Mouse (Mus musculus): ENCODE measurements around the gene Olfr1325. TPM values are rescaled to one million over a fixed set of nuclear protein-coding genes. Genes with fewer than 3 reads are reported as not detected.
"Not testable (repeated sequence)": the region's sequence is repeated elsewhere in the genome, so short reads cannot be mapped to it uniquely, and the experiment has no call there.

The Olfr1325 gene
- not detected for total RNA-seq (2022)

GRCm38 (mm10) chrX:74592379-74592778, at the start of gene Olfr1325:
Olfr1325 (plus strand) TSS chrX:74592679.
- DNase-seq (ENCODE audit: low spot score in 2 of 2) = no peak

GRCm38 (mm10) chrX:74574788-74575187, 17.7 kb upstream of the Olfr1325 start, which contains the start of gene Olfr1326-ps1:
Olfr1326-ps1 (minus strand) TSS chrX:74574888.
- DNase-seq (ENCODE audit: low spot score in 2 of 2) = no peak

- DNase-seq (ENCODE audit: low spot score in 2 of 2) = peak; percentile 1 to 25
Measured at GRCm38 (mm10) chrX:74645466-74646323, 53.2 kb downstream of the Olfr1325 start, which contains the start of gene Gm5640. Gm5640 (minus strand) TSS chrX:74645635.

DNA sequence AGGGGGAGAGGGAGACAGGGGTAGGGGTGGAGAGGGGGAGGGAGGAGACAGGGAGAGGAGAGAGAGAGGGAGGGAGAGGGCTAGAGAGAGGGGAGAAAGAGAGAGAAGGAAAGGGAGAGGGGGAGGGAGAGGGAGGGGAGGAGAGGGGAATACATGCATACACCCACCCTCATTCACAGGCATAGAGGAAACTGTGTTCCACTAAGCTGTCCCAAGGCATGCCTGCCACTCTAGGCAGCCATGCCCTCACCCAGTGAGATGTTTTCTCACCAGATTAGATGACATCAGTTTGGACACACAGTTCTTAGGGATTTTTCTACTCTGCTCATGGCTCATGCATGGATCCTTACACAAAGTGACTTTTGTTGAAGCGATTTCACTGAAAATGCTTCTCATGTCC, 53.9 kb downstream of the Olfr1325 start:
- not testable (repeated sequence) for DNase-seq (ENCODE audit: low spot score in 2 of 2)

Other genes with a start within 250 kb of the Olfr1325 start
- gene Lage3, start 239.1 kb upstream of the Olfr1325 start, total RNA-seq (2022) = 10 to 100 TPM; 22.3 to 28.7 (median 25.7) TPM
- gene Ubl4a, start 219.5 kb upstream of the Olfr1325 start, total RNA-seq (2022) = 10 to 100 TPM; 62.8 to 70.3 (median 68.1) TPM
- gene Slc10a3, start 219.3 kb upstream of the Olfr1325 start, total RNA-seq (2022) = 1 to 10 TPM; 2.8 to 4.5 (median 3.7) TPM
- gene Fam3a, start 199.4 kb upstream of the Olfr1325 start, total RNA-seq (2022) = 10 to 100 TPM; 16.8 to 29.9 (median 20.9) TPM
- 10 to 100 TPM; 47.2 to 59.1 (median 51.5) TPM for gene Ikbkg, start 199.4 kb upstream of the Olfr1325 start, total RNA-seq (2022)
- gene G6pdx, start 163.5 kb upstream of the Olfr1325 start, total RNA-seq (2022) = 10 to 100 TPM; 32.6 to 42.0 (median 37.0) TPM
- gene Gm6880, start 111.3 kb upstream of the Olfr1325 start, total RNA-seq (2022) = not detected
- gene Olfr1326-ps1, start 17.8 kb upstream of the Olfr1325 start, total RNA-seq (2022) = not detected
- under 1 TPM in 2 of 4 experiments, not detected in 2; 0.23 to 0.41 TPM for gene Gm5640, start 53.0 kb downstream of the Olfr1325 start, total RNA-seq (2022)
- gene Gm6890, start 148.2 kb downstream of the Olfr1325 start, total RNA-seq (2022) = not detected
- gene Gm5936, start 244.5 kb downstream of the Olfr1325 start, total RNA-seq (2022) = under 1 TPM in 1 of 4 experiments, not detected in 3; 0.15 TPM